Mouse (Mus musculus): ENCODE data around the gene Nap1l4. TPM values are rescaled to one million over a fixed set of nuclear protein-coding genes. Genes with fewer than 3 reads are reported as not detected.
A peak's percentile ranks its signal among the peaks of the same experiment; 100 is the strongest.
"Not testable (repeated sequence)": the region's sequence is repeated elsewhere in the genome, so short reads cannot be mapped to it uniquely, and the experiment has no call there.

Gene Nap1l4
- polyA plus RNA-seq, 1 experiment from 2014 or later, result 335 TPM

GRCm38 (mm10) chr7:143556964-143557610 is 8.2 kb upstream of the Nap1l4 start:
- no peak overlapping the region for H3K27ac ChIP-seq
- H3K4me3 ChIP-seq (replicated peaks), result no peak overlapping the region
- ATAC-seq (ENCODE audit: insufficient number of reproducible peaks, insufficient read depth, low FRiP score, low TSS enrichment, low read depth), result no peak
- no peaks in the 10 kb centered on the region for H3K4me1 ChIP-seq (replicated peaks)
- peaks cover 81% of the 10 kb centered on the region for H3K36me3 ChIP-seq
- no peaks in the 10 kb centered on the region for H3K9me3 ChIP-seq
- H3K27me3 ChIP-seq, result no peaks in the 10 kb centered on the region
- no peak overlapping the region for H3K4me2 ChIP-seq
- H3K9ac ChIP-seq (replicated peaks), result no peak overlapping the region
- 93% methylated on average over 8 of the region's 8 CpGs for WGBS

GRCm38 (mm10) chr7:143549588-143550220 is 798 bp upstream of the Nap1l4 start:
- ATAC-seq (ENCODE audit: insufficient number of reproducible peaks, insufficient read depth, low FRiP score, low TSS enrichment, low read depth), result peak; percentile 21; the same call in 1 of the 2 replicates
- peak overlapping the region; percentile 94 for H3K27ac ChIP-seq
- H3K4me2 ChIP-seq, result peak overlapping the region; percentile 80
- peak overlapping the region; percentile 94 for H3K4me3 ChIP-seq (replicated peaks)
- H3K4me1 ChIP-seq (replicated peaks), result peaks cover 28% of the 10 kb centered on the region
- WGBS, result 37% methylated on average over 2 of the region's 2 CpGs
- no peaks in the 10 kb centered on the region for H3K27me3 ChIP-seq
- no peaks in the 10 kb centered on the region for H3K9me3 ChIP-seq
- peaks cover 18% of the 10 kb centered on the region for H3K36me3 ChIP-seq
- H3K9ac ChIP-seq (replicated peaks), result peak overlapping the region; percentile 73

GRCm38 (mm10) chr7:143548231-143548961 is 510 bp downstream of the Nap1l4 start:
- peak; percentile 79 for ATAC-seq (ENCODE audit: insufficient number of reproducible peaks, insufficient read depth, low FRiP score, low TSS enrichment, low read depth)
- under 1% methylated on average over 63 of the region's 63 CpGs for WGBS

GRCm38 (mm10) chr7:143546554-143546953 is 2.4 kb downstream of the Nap1l4 start:
- Histone ChIP-seq H3K4me1 (replicated peaks) (peaks cover 33% of the 10 kb centered on the region), H3K27me3 (no peaks in the 10 kb centered on the region), H3K9ac (replicated peaks) (0 out of 2 replicates have a peak overlapping the region, but pooled peaks have one; percentile 4), H3K36me3 (peaks cover 10% of the 10 kb centered on the region), H3K4me2 (peak overlapping the region; percentile 79; the same call in 1 of the 2 replicates), H3K9me3 (no peaks in the 10 kb centered on the region), H3K27ac (no peak overlapping the region), H3K4me3 (replicated peaks) (no peak overlapping the region)
- 67% methylated on average over 2 of the region's 2 CpGs for WGBS
- no peak for ATAC-seq (ENCODE audit: insufficient number of reproducible peaks, insufficient read depth, low FRiP score, low TSS enrichment, low read depth)

More at GRCm38 (mm10) chr7:143548231-143548961, 510 bp downstream of the Nap1l4 start:
- H3K4me2 ChIP-seq, result peak overlapping the region; percentile 79
- H3K9me3 ChIP-seq, result no peaks in the 10 kb centered on the region
- peak overlapping the region; percentile 94 for H3K4me3 ChIP-seq (replicated peaks)
- H3K27ac ChIP-seq, result peak overlapping the region; percentile 94
- H3K9ac ChIP-seq (replicated peaks), result peak overlapping the region; percentile 94
- no peaks in the 10 kb centered on the region for H3K27me3 ChIP-seq
- H3K4me1 ChIP-seq (replicated peaks), result peaks cover 33% of the 10 kb centered on the region
- H3K36me3 ChIP-seq, result peaks cover 10% of the 10 kb centered on the region

GRCm38 (mm10) chr7:143544368-143544767 is 4.5 kb downstream of the Nap1l4 start:
- no peaks in the 10 kb centered on the region for H3K9me3 ChIP-seq
- WGBS, result 91% methylated on average over 2 of the region's 2 CpGs
- no peaks in the 10 kb centered on the region for H3K27me3 ChIP-seq
- H3K4me3 ChIP-seq (replicated peaks), result no peak overlapping the region
- no peak overlapping the region for H3K27ac ChIP-seq
- ATAC-seq (ENCODE audit: insufficient number of reproducible peaks, insufficient read depth, low FRiP score, low TSS enrichment, low read depth), result no peak
- H3K4me2 ChIP-seq, result no peak overlapping the region
- H3K4me1 ChIP-seq (replicated peaks), result peaks cover 27% of the 10 kb centered on the region
- no peak overlapping the region for H3K9ac ChIP-seq (replicated peaks)
- H3K36me3 ChIP-seq, result peaks cover 23% of the 10 kb centered on the region

GRCm38 (mm10) chr7:143538671-143539070 is 10.2 kb downstream of the Nap1l4 start:
- H3K4me3 ChIP-seq (replicated peaks), result no peak overlapping the region
- 69% methylated on average over 1 of the region's 1 CpGs for WGBS
- peaks cover 69% of the 10 kb centered on the region for H3K36me3 ChIP-seq

GRCm38 (mm10) chr7:143538229-143538628 is 10.7 kb downstream of the Nap1l4 start:
- not testable (repeated sequence) for H3K4me1 ChIP-seq (replicated peaks)
- WGBS, result 89% methylated on average over 6 of the region's 6 CpGs

More at GRCm38 (mm10) chr7:143538671-143539070, 10.2 kb downstream of the Nap1l4 start:
- Histone ChIP-seq H3K4me1 (replicated peaks) (peaks cover 1% of the 10 kb centered on the region), H3K9me3 (no peaks in the 10 kb centered on the region), H3K27ac (no peak overlapping the region), H3K4me2 (no peak overlapping the region), H3K9ac (replicated peaks) (no peak overlapping the region), H3K27me3 (no peaks in the 10 kb centered on the region)
- ATAC-seq (ENCODE audit: insufficient number of reproducible peaks, insufficient read depth, low FRiP score, low TSS enrichment, low read depth), result no peak

GRCm38 (mm10) chr7:143536251-143536650 is 12.7 kb downstream of the Nap1l4 start:
- no peak overlapping the region for H3K4me2 ChIP-seq
- ATAC-seq (ENCODE audit: insufficient number of reproducible peaks, insufficient read depth, low FRiP score, low TSS enrichment, low read depth), result no peak
- no peaks in the 10 kb centered on the region for H3K4me1 ChIP-seq (replicated peaks)
- no peak overlapping the region for H3K4me3 ChIP-seq (replicated peaks)
- 88% methylated on average over 3 of the region's 3 CpGs for WGBS
- H3K9ac ChIP-seq (replicated peaks), result no peak overlapping the region
- no peaks in the 10 kb centered on the region for H3K9me3 ChIP-seq
- no peak overlapping the region for H3K27ac ChIP-seq
- peaks cover 93% of the 10 kb centered on the region for H3K36me3 ChIP-seq
- no peaks in the 10 kb centered on the region for H3K27me3 ChIP-seq

More at GRCm38 (mm10) chr7:143538229-143538628, 10.7 kb downstream of the Nap1l4 start:
- H3K4me3 ChIP-seq (replicated peaks); H3K27ac ChIP-seq; H3K27me3 ChIP-seq; H3K9me3 ChIP-seq; H3K4me2 ChIP-seq; ATAC-seq (ENCODE audit: insufficient number of reproducible peaks, insufficient read depth, low FRiP score, low TSS enrichment, low read depth); H3K9ac ChIP-seq (replicated peaks): not testable (repeated sequence)
- H3K36me3 ChIP-seq, result peaks cover 73% of the 10 kb centered on the region

GRCm38 (mm10) chr7:143533284-143533683 is 15.6 kb downstream of the Nap1l4 start:
- Histone ChIP-seq H3K36me3 (peaks cover 100% of the 10 kb centered on the region), H3K9ac (replicated peaks) (no peak overlapping the region), H3K27ac (no peak overlapping the region), H3K27me3 (no peaks in the 10 kb centered on the region), H3K4me3 (replicated peaks) (no peak overlapping the region), H3K4me1 (replicated peaks) (no peaks in the 10 kb centered on the region), H3K4me2 (no peak overlapping the region), H3K9me3 (no peaks in the 10 kb centered on the region)
- ATAC-seq (ENCODE audit: insufficient number of reproducible peaks, insufficient read depth, low FRiP score, low TSS enrichment, low read depth), result no peak
- WGBS, result 88% methylated on average over 2 of the region's 2 CpGs

GRCm38 (mm10) chr7:143532410-143532809 is 16.5 kb downstream of the Nap1l4 start:
- Histone ChIP-seq H3K4me1 (replicated peaks) (no peaks in the 10 kb centered on the region), H3K27me3 (no peaks in the 10 kb centered on the region), H3K27ac (no peak overlapping the region), H3K9ac (replicated peaks) (no peak overlapping the region), H3K9me3 (no peaks in the 10 kb centered on the region), H3K4me3 (replicated peaks) (no peak overlapping the region), H3K4me2 (no peak overlapping the region), H3K36me3 (peaks cover 100% of the 10 kb centered on the region)
- no peak for ATAC-seq (ENCODE audit: insufficient number of reproducible peaks, insufficient read depth, low FRiP score, low TSS enrichment, low read depth)
- whole genome bisulfite sequencing, result 93% methylated on average over 1 of the region's 1 CpGs

GRCm38 (mm10) chr7:143519333-143519732 is 29.6 kb downstream of the Nap1l4 start:
- WGBS, result 84% methylated on average over 4 of the region's 4 CpGs
- ATAC-seq (ENCODE audit: insufficient number of reproducible peaks, insufficient read depth, low FRiP score, low TSS enrichment, low read depth), result no peak

More at GRCm38 (mm10) chr7:143519333-143519732, 29.6 kb downstream of the Nap1l4 start:
- no peak overlapping the region for H3K9ac ChIP-seq (replicated peaks)
- peaks cover 99% of the 10 kb centered on the region for H3K36me3 ChIP-seq
- H3K27me3 ChIP-seq, result no peaks in the 10 kb centered on the region
- no peak overlapping the region for H3K27ac ChIP-seq
- H3K4me1 ChIP-seq (replicated peaks), result no peaks in the 10 kb centered on the region
- no peaks in the 10 kb centered on the region for H3K9me3 ChIP-seq
- H3K4me2 ChIP-seq, result no peak overlapping the region
- H3K4me3 ChIP-seq (replicated peaks), result no peak overlapping the region

All from limb, embryonic 12.5 days (tissue).